Mouse (Mus musculus): Measurements from ENCODE around the gene Mgat5b. TPM values are rescaled to one million over a fixed set of nuclear protein-coding genes. Genes with fewer than 3 reads are reported as not detected.
A peak's percentile ranks its signal among the peaks of the same experiment; 100 is the strongest.

Mgat5b gene
- total and polyA plus RNA-seq, 3 experiments = not detected

- H3K27ac ChIP-seq (ENCODE audit: control insufficient read depth, low read depth, low read length) = peak overlapping the region; percentile 43
- H3K4me3 ChIP-seq (ENCODE audit: control insufficient read depth in 1 of 2, insufficient read depth in 1 of 2, low read depth in 2 of 2, low read length in 2 of 2) = peak overlapping the region in 1 of 2 experiments; percentile 39; a peak in 3 of 4 replicates
- H3K9ac ChIP-seq (ENCODE audit: control insufficient read depth, low read depth, low read length, poor library complexity, severe bottlenecking) = peak overlapping the region; percentile 22; the same call in 1 of the 2 replicates
- no peaks in the 10 kb centered on the region for H3K27me3 ChIP-seq (ENCODE audit: control insufficient read depth in 1 of 2, insufficient read depth in 2 of 2, low read length in 2 of 2)
- no peaks in the 10 kb centered on the region for H3K79me2 ChIP-seq (ENCODE audit: control insufficient read depth, insufficient read depth, low read length, poor library complexity)
- H3K9me3 ChIP-seq (replicated peaks; ENCODE audit: insufficient read depth, low read length) = no peaks in the 10 kb centered on the region
- H3K4me1 ChIP-seq (ENCODE audit: control insufficient read depth in 1 of 2, insufficient read depth in 2 of 2, low read length in 2 of 2) = peaks cover 18 to 53% of the 10 kb centered on the region in 2 experiments
- H3K36me3 ChIP-seq (ENCODE audit: control insufficient read depth in 1 of 2, insufficient read depth in 2 of 2, low read length in 2 of 2) = peaks cover 0 to 41% of the 10 kb centered on the region in 2 experiments; a peak in 2 of 4 replicates
- no peak for TF ChIP-seq POLR2AphosphoS5 (IDR thresholded peaks at IDR 0.05; ENCODE audit: borderline replicate concordance, low read depth, low read length)
- TF ChIP-seq ZMIZ1 (IDR thresholded peaks at IDR 0.05; ENCODE audit: low read depth, low read length) = no peak
- TF ChIP-seq UBTF (IDR thresholded peaks at IDR 0.05; ENCODE audit: borderline replicate concordance, insufficient read depth, low read depth, low read length) = no peak
- TF ChIP-seq TCF12 (IDR thresholded peaks at IDR 0.05; ENCODE audit: low read depth, low read length) = peak; percentile 62
- TF ChIP-seq MYC (IDR thresholded peaks at IDR 0.05; ENCODE audit: low read depth, low read length) = no peak
- TF ChIP-seq SMC3 (IDR thresholded peaks at IDR 0.05; ENCODE audit: low read depth, low read length) = no peak
- TF ChIP-seq POLR2A (IDR thresholded peaks at IDR 0.05; ENCODE audit: control insufficient read depth in 1 of 2, insufficient read depth in 1 of 2, low read depth in 1 of 2, low read length in 2 of 2, poor library complexity in 1 of 2) = no peak
- peak; percentile 69 to 74 for TF ChIP-seq EP300 (IDR thresholded peaks at IDR 0.05; ENCODE audit: low read depth in 1 of 2, low read length in 2 of 2)
- no peak for TF ChIP-seq USF1 (IDR thresholded peaks at IDR 0.05; ENCODE audit: low read depth, low read length)
- peak; percentile 82 for TF ChIP-seq GATA1 (IDR thresholded peaks at IDR 0.05; ENCODE audit: low read depth, low read length)
- TF ChIP-seq ELF1 (IDR thresholded peaks at IDR 0.05; ENCODE audit: low read depth, low read length) = 0 out of 2 replicates have a peak, but pooled peaks have one; percentile 20
- TF ChIP-seq RCOR1 (IDR thresholded peaks at IDR 0.05; ENCODE audit: low read depth, low read length) = peak; percentile 57
- TF ChIP-seq MAFK (IDR thresholded peaks at IDR 0.05; ENCODE audit: borderline replicate concordance, low read depth, low read length) = peak; percentile 44; the same call in 1 of the 2 replicates
- TF ChIP-seq MXI1 (IDR thresholded peaks at IDR 0.05; ENCODE audit: low read depth, low read length) = 0 out of 2 replicates have a peak, but pooled peaks have one; percentile 57
- TF ChIP-seq HCFC1 (IDR thresholded peaks at IDR 0.05; ENCODE audit: low read depth, low read length) = peak; percentile 34; the same call in 1 of the 2 replicates
- TF ChIP-seq ETS1 (IDR thresholded peaks at IDR 0.05; ENCODE audit: low read depth, low read length) = peak; percentile 83
- TF ChIP-seq TBP (IDR thresholded peaks at IDR 0.05; ENCODE audit: low read depth, low read length) = peak; percentile 54; the same call in 1 of the 2 replicates
- TF ChIP-seq SIN3A (IDR thresholded peaks at IDR 0.05; ENCODE audit: low read length) = peak; percentile 43; the same call in 1 of the 2 replicates
- TF ChIP-seq CTCF (IDR thresholded peaks at IDR 0.05 in 2 of 3, conservative IDR thresholded peaks at IDR 0.05 in 1 of 3; ENCODE audit: control insufficient read depth in 1 of 3, insufficient read depth in 1 of 3, low read depth in 2 of 3, low read length in 3 of 3, poor library complexity in 1 of 3, severe bottlenecking in 1 of 3) = no peak
- no peak for TF ChIP-seq MEF2A (IDR thresholded peaks at IDR 0.05; ENCODE audit: extremely low read depth, insufficient replicate concordance, low read depth, low read length, poor library complexity, severe bottlenecking)
- TF ChIP-seq ZNF384 (IDR thresholded peaks at IDR 0.05; ENCODE audit: low read depth, low read length) = peak; percentile 11; the same call in 1 of the 2 replicates
- peak; percentile 46; the same call in 1 of the 2 replicates for TF ChIP-seq BHLHE40 (IDR thresholded peaks at IDR 0.05; ENCODE audit: borderline replicate concordance, low read depth, low read length)
- peak; percentile 89 for DNase-seq (ENCODE audit: low read depth, low spot score)
Observed at GRCm38 (mm10) chr11:117031249-117031648, 112.6 kb downstream of the Mgat5b start.

Measured in MEL (cell line).